Mouse (Mus musculus): ENCODE results near the gene Ccdc85b.
A peak's percentile ranks its signal among the peaks of the same experiment; 100 is the strongest.

Ccdc85b gene

DNA sequence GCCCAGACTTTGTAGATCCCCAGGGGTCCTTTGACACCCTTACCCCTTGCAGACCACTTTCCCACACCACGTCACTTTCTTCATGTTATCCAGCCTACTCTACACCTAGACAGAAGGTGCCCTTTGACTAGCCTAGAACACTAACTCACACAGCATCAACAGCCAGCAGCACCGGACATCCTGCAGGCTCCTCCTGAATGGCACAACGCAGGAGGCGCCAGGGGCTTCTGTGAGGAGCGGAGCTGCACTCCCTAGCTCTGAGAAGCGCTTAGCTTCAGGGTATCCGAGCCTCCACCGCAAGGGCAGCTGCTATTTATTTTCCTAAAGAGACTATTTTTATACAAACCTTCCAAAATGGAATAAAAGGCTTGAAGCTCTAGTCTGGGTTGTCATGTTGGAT is 2.1 kb downstream of the Ccdc85b start:
- no peak for DNase-seq (ENCODE audit: low read depth)

- no peak for DNase-seq (ENCODE audit: low read depth)
These were observed 2.7 kb downstream of the Ccdc85b start for GRCm38 (mm10) chr19:5455037-5455436.

GRCm38 (mm10) chr19:5451766-5452165 is 5.9 kb downstream of the Ccdc85b start:
- no peak for DNase-seq (ENCODE audit: low read depth)

GRCm38 (mm10) chr19:5449673-5450072 is 8.0 kb downstream of the Ccdc85b start:
- no peak for DNase-seq (ENCODE audit: low read depth)

DNA sequence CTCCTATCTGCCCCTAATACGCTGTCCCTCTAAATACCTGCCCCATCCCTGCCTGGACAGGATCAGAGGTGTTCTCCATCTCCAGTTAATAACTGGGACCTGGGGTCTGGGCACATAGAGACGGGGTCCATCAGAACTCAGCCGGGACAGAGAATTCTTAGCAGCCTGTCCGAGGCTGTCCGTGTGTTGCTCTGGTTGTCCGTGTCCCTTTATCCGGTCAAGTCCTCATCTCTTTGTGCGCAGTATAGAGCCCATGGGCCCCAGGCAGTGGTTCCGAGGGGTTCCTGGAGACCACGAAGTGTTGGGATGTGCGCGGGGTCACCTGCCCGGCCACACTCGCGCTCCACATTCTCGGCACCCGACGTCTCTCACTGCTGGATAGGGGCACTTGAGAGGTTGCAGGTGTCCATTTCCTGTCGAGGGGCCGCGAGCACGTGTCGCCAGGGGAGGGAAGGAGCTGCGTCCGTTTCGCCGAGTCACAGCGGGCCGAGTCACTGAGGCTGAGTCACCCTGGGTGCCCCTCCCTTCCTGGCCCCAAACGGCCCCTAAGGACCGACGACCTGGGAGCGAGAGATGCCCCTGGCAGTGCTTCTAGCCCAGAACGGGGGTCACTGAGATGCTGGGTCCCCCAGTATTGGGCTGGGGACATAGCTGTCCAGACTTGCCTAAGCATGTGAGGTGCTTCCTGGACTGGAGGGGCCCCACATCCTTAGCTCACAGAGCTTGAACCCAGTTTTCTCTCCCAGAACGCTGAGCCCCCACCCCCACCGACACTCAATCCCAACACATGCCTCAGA is 9.1 kb downstream of the Ccdc85b start:
- peak; percentile 71 for DNase-seq (ENCODE audit: low read depth)

DNA sequence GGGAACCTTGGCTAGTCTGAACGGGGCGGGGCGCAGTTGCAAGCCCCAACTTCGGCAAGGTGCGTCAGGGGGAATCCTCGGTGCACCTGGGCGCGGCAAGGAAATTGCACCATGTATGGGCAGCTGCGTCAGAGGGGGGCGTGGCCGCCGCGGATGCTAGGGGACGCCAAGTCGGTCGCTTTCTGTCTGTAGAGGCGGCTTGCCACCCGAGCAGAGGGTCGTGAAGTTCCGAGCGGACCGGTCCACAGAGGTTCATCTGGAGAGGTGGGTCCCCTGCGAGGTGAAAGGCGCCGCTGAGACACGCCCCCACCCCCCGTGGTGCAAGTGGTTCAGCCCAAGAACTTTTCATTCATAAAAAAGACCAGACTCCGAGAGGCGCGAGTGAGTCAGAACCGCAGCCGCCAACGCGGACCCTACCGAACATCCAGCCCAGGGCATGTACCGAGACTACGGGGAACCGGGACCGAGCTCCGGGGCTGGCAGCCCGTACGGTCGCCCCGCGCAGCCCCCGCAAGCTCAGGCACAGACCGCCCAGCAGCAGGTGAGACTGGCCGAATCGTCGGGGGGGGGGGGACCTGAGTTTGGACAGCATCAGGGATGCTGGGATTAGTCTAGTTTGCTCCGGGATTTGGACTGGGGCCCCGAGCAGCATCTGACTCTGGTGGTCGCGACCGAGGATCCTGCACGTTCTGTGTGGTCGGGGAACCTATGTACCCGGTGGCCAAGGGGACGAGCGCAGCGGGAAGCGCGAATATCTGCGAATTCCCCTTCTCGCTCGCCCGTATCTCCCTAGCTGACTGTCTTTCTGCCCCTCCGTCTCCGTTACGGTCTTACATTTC is 10.0 kb downstream of the Ccdc85b start, which contains the start of gene Fosl1:
Gene Fosl1 (plus strand): TSS at position 33 of the 839 bp plus-strand sequence.
- peak; percentile 94 for DNase-seq (ENCODE audit: low read depth)

GRCm38 (mm10) chr19:5445747-5446146 is 11.9 kb downstream of the Ccdc85b start:
- DNase-seq (ENCODE audit: low read depth) = no peak

- no peak for DNase-seq (ENCODE audit: low read depth)
These were observed 12.7 kb downstream of the Ccdc85b start for GRCm38 (mm10) chr19:5444954-5445353.

- DNase-seq (ENCODE audit: low read depth) = no peak
These were observed 13.3 kb downstream of the Ccdc85b start for GRCm38 (mm10) chr19:5444371-5444908.

DNA sequence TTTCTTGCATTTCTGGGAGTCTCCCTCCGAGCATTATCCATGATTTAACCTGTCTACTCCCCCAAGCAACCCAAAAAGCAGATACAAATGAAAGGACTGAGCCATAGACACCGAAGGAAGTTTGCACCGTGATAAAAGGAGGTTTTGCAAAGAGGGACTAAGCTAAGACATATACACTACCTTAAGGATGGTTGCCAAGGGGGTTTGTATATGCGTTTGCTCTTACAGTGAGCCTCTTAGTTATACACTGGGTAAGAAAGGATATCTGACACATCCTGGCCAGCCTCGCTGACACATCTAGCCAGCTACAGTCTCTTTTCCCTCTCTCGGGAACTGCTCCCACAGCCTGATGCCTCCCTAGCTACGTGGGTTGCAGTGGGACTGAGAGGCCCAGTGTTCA is 23.7 kb downstream of the Ccdc85b start:
- DNase-seq (ENCODE audit: low read depth) = no peak

DNA sequence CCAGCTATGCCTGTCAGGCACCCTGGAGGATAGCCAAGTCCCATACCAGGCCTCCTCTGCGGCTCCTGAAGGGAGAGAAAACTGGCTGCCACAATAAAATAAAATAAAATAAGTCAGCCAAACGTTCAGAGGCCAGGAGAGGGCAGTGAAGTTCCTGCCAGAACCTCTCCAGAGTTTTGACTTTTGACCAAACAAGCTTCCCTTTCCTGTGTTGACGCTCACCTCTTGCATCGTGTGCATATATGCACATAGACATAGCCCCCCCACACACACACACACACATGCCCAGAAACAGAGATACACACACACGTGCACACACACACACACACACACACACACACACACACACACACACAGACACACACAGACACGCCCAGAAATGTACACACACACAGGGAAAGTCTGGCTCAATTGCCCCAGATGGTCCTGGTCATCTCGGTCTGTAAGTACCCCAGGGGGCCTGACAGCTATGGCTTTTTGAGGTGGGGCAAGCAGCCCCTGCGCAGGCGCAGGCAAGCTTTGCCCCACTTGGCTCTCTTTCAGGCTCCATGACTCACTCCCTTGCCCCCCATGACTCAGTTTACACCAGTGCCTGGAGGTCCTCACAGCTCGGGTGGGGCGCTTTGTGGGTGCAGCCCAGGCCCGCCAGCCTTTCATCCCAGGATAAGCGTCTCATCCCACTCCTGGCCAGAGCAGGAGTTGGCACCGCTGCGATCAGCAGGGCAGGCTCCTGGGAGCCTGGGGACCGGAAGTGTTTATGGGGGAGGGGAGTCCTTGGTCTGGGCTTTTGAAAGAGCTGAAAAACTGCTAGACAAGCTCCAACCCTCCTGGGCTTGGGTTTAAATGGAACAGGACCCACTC is 24.5 kb downstream of the Ccdc85b start:
- DNase-seq (ENCODE audit: low read depth) = peak; percentile 80

- DNase-seq (ENCODE audit: low read depth) = peak; percentile 77
These were observed 25.7 kb downstream of the Ccdc85b start for GRCm38 (mm10) chr19:5431911-5432464.

GRCm38 (mm10) chr19:5430408-5430807 is 27.3 kb downstream of the Ccdc85b start:
- DNase-seq (ENCODE audit: low read depth) = no peak

DNA sequence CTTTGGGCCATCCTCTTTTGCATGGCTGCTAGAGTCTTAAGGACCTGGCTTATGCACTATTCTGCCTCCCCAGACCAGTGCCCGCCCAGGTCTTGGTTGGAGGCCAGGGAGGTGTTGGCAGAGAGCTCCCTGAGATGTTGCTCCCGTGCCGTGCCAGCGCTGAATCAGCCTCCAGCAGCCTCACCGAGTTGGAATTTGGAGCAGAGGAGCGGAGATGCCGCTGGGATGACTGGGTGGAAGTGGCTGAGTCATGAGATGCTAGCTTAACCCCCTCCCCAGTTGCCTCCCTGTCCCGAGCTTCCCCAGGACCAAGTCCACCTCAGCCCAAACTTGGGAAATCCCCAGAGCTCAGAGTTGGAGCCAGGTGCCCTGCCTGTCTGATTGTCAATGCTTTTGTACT is 27.9 kb downstream of the Ccdc85b start:
- DNase-seq (ENCODE audit: low read depth) = no peak

DNA sequence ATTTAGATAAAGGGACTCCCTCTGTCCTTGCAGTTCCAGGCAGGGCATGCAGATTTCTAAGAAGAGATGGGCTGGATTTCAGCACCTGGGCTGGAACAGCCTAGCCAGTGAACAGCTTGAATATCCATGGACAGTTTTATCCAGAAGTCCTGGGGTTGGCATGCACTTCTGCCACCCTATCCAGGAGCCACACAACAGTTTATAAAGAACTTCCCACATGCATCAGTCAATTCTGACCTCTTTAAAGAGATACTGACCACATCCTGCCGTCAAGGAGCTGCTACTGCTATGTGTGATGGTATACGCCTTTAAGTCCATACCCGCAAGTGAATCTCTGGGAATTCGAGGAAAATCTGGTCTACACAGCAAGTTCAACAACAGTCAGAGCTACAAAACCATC is 28.5 kb downstream of the Ccdc85b start:
- DNase-seq (ENCODE audit: low read depth) = no peak

DNA sequence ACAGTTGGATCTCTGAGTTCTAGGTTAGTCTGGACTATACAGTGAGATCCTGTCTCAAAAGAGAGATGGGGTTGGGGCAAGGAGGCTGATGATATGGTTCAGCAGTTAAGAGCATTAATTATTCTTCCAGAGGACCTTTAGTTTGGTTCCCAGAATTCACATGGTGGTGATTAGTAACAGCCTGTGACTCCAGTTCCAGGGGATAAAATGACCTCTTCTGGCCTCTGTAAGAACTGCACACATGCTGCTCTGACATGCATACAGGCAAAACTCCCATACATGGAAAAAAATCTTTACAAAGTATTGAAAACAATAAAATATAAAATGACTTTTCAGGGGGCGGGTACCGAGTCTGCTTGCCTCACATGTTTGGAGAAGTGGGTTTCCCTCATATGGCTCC is 29.6 kb downstream of the Ccdc85b start:
- DNase-seq (ENCODE audit: low read depth) = peak; percentile 70

GRCm38 (mm10) chr19:5426640-5427290 is 30.9 kb downstream of the Ccdc85b start:
- DNase-seq (ENCODE audit: low read depth) = no peak

- DNase-seq (ENCODE audit: low read depth) = no peak
These were observed 31.7 kb downstream of the Ccdc85b start for GRCm38 (mm10) chr19:5425906-5426565.

DNA sequence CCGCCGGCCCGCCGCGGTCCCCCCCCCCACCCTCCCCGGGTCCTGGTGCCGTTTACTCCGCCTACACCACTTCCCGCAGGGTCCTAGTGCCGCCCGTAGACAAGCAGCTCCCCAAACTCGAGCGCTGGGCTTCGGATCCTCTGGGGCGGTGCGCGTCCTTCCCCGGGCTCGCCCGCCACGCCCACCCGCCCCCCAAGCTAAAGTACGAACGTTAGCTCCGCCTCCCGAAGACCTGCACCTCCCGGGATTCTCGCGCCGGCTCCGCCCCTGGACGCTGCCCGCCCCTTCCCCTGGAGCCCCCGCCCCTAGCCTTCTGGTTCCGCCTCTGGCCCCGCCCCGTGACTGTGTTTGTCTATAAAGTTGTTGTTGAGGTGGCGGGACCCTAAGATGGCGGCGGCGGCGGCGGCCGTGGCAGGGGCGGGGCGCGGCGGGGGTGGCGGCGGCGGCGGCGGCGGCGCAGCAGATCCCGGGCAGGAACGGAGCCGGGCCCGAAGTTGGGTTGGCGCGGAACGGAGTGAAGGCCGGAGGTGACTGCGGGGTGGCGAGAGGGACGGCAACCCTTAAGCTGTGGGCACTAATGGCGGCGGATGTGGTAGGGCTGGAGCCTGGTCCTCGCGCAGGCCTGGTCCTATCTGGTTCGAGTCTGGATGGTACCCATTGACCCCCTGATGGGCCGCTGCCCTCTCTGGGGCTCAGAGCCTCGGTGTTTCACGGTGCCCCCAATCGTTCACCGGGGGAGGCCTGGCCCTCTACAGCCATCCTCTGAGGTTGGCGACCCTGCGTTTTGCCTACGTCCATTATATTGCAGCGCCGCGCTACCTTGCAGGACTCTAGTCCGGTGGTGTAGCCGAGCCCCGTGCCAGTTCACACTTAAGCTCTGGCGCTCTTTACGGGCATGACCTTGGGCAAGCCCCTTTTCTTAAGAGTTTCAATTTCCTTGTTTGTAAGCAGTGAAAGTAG is 32.6 kb downstream of the Ccdc85b start, which contains the start of the genes Drap1 and AI837181:
Gene Drap1 (minus strand): TSS at position 198 of the 960 bp plus-strand sequence.
Gene AI837181 (plus strand): TSS at position 363 of the 960 bp plus-strand sequence.
- peak; percentile 98 for DNase-seq (ENCODE audit: low read depth)

Measured in induced T-regulatory cell, adult 2 months (primary cell).